Mouse (Mus musculus) embryonic facial prominence, embryonic 11.5 days (tissue): ENCODE measurements at regions not wholly inside any gene's neighbourhood (a gene's known extent, or its start where the extent isn't known, plus 50 kb on each side); places are given as distances from the start of the nearest gene placed in this dataset.

Experiments
- ATAC-seq: fragments of 200-750 bp; cut with Nextera tagmentation; replicated peaks from 2 replicates; pipeline ENCODE4 v1.8.0; 2017; ENCODE audit warnings: low read depth; ENCODE audit not compliant: insufficient number of reproducible peaks, low FRiP score, low TSS enrichment
- DNase-seq: peaks from one replicate; pipeline ENCODE4 v3.0.0-alpha.2; 2015; ENCODE audit warnings: low spot score
- H3K27ac ChIP-seq: fragments of 300-500 bp; sonication (generic); replicated peaks from 2 replicates; pipeline ENCODE4 v1.5.1; 2014; ENCODE audit warnings: mild to moderate bottlenecking, low read depth, low read length, control low read depth
- H3K27me3 ChIP-seq: fragments of 300-500 bp; sonication (generic); 2 replicates; pipeline ENCODE4 v1.6.1; 2014; ENCODE audit warnings: mild to moderate bottlenecking, low read length, moderate library complexity, mixed read lengths; ENCODE audit not compliant: control insufficient read depth, insufficient read depth
- H3K36me3 ChIP-seq: fragments of 300-500 bp; sonication (generic); replicated peaks from 2 replicates; pipeline ENCODE4 v1.6.1; 2014; ENCODE audit warnings: low read depth, mild to moderate bottlenecking, low read length, moderate library complexity, mixed read lengths; ENCODE audit not compliant: control insufficient read depth, insufficient read depth
- H3K4me1 ChIP-seq: fragments of 300-500 bp; sonication (generic); 2 replicates; pipeline ENCODE4 v1.6.1; 2014; ENCODE audit warnings: low read length, mixed read lengths; ENCODE audit not compliant: control insufficient read depth, insufficient read depth
- H3K4me2 ChIP-seq: fragments of 300-500 bp; sonication (generic); 2 replicates; pipeline ENCODE4 v1.6.1; 2014; ENCODE audit warnings: low read depth, mild to moderate bottlenecking, control low read depth, low read length, moderate library complexity
- H3K4me3 ChIP-seq: fragments of 300-500 bp; sonication (generic); 2 replicates; pipeline ENCODE4 v1.5.1; 2014; ENCODE audit warnings: low read depth, low read length, control low read depth
- H3K9ac ChIP-seq: fragments of 300-500 bp; sonication (generic); replicated peaks from 2 replicates; pipeline ENCODE4 v1.6.1; 2014; ENCODE audit warnings: mild to moderate bottlenecking, control low read depth, low read length
- H3K9me3 ChIP-seq: fragments of 300-500 bp; sonication (generic); replicated peaks from 2 replicates; pipeline ENCODE4 v1.6.1; 2016; ENCODE audit warnings: mild to moderate bottlenecking, low read length, inconsistent platforms, mixed read lengths; ENCODE audit not compliant: control insufficient read depth
- WGBS: fragments of 180-500 bp; shearing (Covaris S2); extraction: QIAGEN DNeasy Blood & Tissue Kit; methylation state at CpG from one replicate; pipeline ENCODE4 v1.1.7; 2014; 5-methylcytosine and 5-hydroxymethylcytosine counted together

- no peak overlapping the region for H3K9ac ChIP-seq
These were observed 2010.6 kb downstream of the A830018L16Rik start for GRCm38 (mm10) chr1:13424524-13424923.

GRCm38 (mm10) chr1:13425601-13426327, 2011.9 kb downstream of the A830018L16Rik start:
- Histone ChIP-seq H3K9me3 (no peaks in the 10 kb centered on the region), H3K27me3 (no peaks in the 10 kb centered on the region), H3K4me3 (peak overlapping the region; percentile 32), H3K9ac (peak overlapping the region; percentile 65; the same call in 1 of the 2 replicates), H3K27ac (no peak overlapping the region), H3K36me3 (no peaks in the 10 kb centered on the region), H3K4me1 (no peaks in the 10 kb centered on the region), H3K4me2 (peak overlapping the region; percentile 56)
- no peak for ATAC-seq
- DNase-seq = no peak
- 29% methylated on average over 9 of the region's 9 CpGs for WGBS

More at GRCm38 (mm10) chr1:13424524-13424923, 2010.6 kb downstream of the A830018L16Rik start:
- no peak for DNase-seq
- H3K4me3 ChIP-seq = no peak overlapping the region
- H3K4me1 ChIP-seq = no peaks in the 10 kb centered on the region
- no peaks in the 10 kb centered on the region for H3K27me3 ChIP-seq
- ATAC-seq = no peak
- H3K4me2 ChIP-seq = no peak overlapping the region
- H3K36me3 ChIP-seq = no peaks in the 10 kb centered on the region
- no peaks in the 10 kb centered on the region for H3K9me3 ChIP-seq
- no peak overlapping the region for H3K27ac ChIP-seq

- Histone ChIP-seq H3K4me1 (no peaks in the 10 kb centered on the region), H3K9ac (peak overlapping the region; percentile 65), H3K9me3 (no peaks in the 10 kb centered on the region), H3K4me3 (peak overlapping the region; percentile 32), H3K36me3 (no peaks in the 10 kb centered on the region), H3K27ac (no peak overlapping the region), H3K27me3 (no peaks in the 10 kb centered on the region), H3K4me2 (peak overlapping the region; percentile 56)
- ATAC-seq (peak; percentile 81; the same call in 1 of the 2 replicates), DNase-seq (peak; percentile 70)
- 7% methylated on average over 30 of the region's 30 CpGs for WGBS
These were observed 2012.6 kb downstream of the A830018L16Rik start for GRCm38 (mm10) chr1:13426328-13427067.

- Histone ChIP-seq H3K36me3 (no peaks in the 10 kb centered on the region), H3K4me3 (no peak overlapping the region), H3K27ac (no peak overlapping the region), H3K4me1 (no peaks in the 10 kb centered on the region), H3K9ac (no peak overlapping the region; the same call in 1 of the 2 replicates), H3K9me3 (no peaks in the 10 kb centered on the region), H3K4me2 (no peak overlapping the region), H3K27me3 (no peaks in the 10 kb centered on the region)
- no peak for DNase-seq
- WGBS = 60% methylated on average over 5 of the region's 5 CpGs
- no peak for ATAC-seq
These were observed 2013.1 kb downstream of the A830018L16Rik start for GRCm38 (mm10) chr1:13427068-13427434.

GRCm38 (mm10) chr1:13427501-13428207, 2013.7 kb downstream of the A830018L16Rik start:
- Histone ChIP-seq H3K27ac (no peak overlapping the region), H3K9me3 (no peaks in the 10 kb centered on the region), H3K4me2 (no peak overlapping the region), H3K9ac (no peak overlapping the region), H3K4me1 (no peaks in the 10 kb centered on the region), H3K27me3 (no peaks in the 10 kb centered on the region), H3K4me3 (no peak overlapping the region), H3K36me3 (no peaks in the 10 kb centered on the region)
- DNase-seq = peak; percentile 3
- WGBS = 68% methylated on average over 11 of the region's 11 CpGs
- no peak for ATAC-seq

GRCm38 (mm10) chr1:13437747-13438394, 2024.0 kb downstream of the A830018L16Rik start:
- DNase-seq (no peak), ATAC-seq (no peak)
- H3K4me2 ChIP-seq = no peak overlapping the region
- no peaks in the 10 kb centered on the region for H3K9me3 ChIP-seq
- no peak overlapping the region for H3K27ac ChIP-seq
- WGBS = 80% methylated on average over 6 of the region's 6 CpGs
- no peaks in the 10 kb centered on the region for H3K4me1 ChIP-seq
- H3K4me3 ChIP-seq = no peak overlapping the region
- H3K27me3 ChIP-seq = no peaks in the 10 kb centered on the region
- H3K9ac ChIP-seq = no peak overlapping the region
- H3K36me3 ChIP-seq = no peaks in the 10 kb centered on the region

- ATAC-seq (no peak), DNase-seq (peak; percentile 2)
- Histone ChIP-seq H3K27me3 (no peaks in the 10 kb centered on the region), H3K36me3 (no peaks in the 10 kb centered on the region), H3K4me3 (no peak overlapping the region), H3K9ac (no peak overlapping the region), H3K9me3 (no peaks in the 10 kb centered on the region), H3K4me2 (no peak overlapping the region), H3K4me1 (no peaks in the 10 kb centered on the region), H3K27ac (no peak overlapping the region)
- 60% methylated on average over 6 of the region's 6 CpGs for WGBS
These were observed 2028.5 kb downstream of the A830018L16Rik start for GRCm38 (mm10) chr1:13442366-13442765.
